Mouse (Mus musculus) kidney, adult 8-10 months (tissue): Measurements from ENCODE around the gene Vgll4.

ENCODE experiments used
- DNase-seq, 2 experiments: peaks; one replicate each; pipeline ENCODE4 v3.0.0; 2022

Vgll4 gene

DNA sequence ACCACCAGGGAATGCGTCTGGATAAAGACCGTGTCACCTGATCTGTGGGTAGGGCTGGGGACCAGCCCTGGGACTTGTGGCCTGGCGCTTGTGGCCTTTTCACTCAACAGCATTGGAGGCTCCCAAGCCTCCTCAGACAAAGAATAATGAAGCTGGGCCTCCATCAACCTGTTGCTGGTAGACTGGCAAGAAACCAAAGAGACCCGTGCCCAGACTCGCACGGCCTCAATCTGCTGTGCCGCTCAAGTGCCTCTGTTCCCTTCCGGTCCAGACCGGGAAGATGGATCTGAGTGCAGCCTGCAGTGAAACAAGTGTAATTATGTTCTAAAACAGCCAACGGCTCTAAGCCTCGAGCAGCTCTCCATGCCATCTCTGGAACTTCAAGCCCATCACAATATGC, 52.7 kb downstream of the Vgll4 start:
- DNase-seq, result no peak

DNA sequence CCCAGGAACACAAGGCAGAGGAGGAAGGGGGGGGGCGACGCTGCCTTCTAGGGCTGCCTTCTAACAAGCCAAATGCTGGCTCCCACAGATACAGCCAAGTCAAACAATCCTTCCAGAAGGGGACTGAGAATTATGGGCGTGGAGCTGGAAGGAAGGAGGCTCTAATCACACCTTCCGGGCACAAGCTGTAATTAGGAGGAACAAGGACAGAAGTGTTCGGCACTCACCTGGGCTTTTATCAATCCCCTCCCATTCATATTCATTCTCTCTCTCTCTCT, 53.1 kb downstream of the Vgll4 start:
- no peak for DNase-seq

DNA sequence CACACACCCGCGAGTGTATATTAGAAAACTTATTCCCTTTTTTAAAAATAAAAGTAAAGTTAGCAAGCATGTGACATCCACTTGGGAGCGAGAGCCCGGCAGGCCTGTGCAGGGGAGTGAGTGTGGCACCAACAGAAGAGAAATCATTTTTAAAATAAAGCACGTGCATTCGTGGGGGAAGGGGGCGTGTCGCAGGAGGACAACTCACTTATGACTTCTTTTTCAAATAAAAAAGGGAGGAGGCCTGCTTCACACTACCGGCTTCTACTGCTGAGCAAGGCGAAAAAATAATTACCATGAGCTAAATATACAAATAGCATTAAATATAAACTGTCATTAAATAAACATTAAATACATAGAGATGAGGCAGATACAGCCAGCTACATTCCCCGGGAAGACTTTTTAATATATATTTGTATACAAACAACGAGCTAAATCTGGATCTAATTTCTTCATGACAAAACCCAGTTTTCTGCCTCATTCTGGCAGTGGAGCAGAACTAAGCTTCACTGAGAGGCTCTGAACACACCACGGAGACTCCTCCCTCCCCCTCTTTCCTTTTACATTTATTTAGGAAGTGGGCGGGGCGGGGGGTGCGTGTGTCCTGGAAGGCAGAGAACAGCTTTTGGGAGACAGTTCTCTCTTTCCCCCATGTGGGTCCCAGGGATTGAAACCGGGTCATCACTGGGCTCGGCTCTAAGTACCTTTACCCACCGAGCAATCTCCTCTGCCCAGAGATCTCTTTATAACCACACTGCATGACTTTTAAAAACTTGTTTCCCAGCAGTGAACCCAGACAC, 53.7 kb downstream of the Vgll4 start:
- no peak for DNase-seq

DNA sequence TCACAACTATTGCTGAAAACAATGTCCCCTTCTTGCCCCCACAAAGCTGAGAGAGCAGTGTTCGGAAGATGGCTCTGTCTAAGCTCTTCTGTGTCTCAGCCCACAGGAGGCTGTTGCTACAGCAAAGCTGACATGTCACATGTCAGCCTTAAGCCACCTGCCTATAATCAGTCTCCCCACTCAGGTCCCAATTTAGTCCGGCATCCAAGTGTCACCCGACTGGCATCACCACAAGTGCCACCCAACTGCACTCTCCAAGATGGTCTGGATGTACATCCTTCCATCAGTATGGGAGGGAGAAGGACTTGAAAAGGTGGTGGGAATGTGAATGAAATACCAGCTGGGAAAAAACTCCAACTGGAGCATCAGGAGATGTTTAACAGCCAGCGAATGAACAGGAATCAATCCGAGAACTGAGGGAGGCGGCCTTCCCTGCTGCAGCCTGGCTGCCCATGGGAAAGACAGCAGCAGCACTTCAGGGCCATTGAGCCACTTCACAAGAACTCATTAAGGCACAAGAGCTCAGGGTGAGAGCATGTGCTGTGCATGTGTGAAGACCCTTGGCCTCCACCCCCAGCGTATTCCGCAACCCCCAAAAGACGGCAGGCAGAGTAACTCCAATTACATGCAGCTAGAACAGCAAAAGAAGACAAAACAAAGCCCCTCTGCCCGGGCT, 55.6 kb downstream of the Vgll4 start:
- no peak for DNase-seq

DNA sequence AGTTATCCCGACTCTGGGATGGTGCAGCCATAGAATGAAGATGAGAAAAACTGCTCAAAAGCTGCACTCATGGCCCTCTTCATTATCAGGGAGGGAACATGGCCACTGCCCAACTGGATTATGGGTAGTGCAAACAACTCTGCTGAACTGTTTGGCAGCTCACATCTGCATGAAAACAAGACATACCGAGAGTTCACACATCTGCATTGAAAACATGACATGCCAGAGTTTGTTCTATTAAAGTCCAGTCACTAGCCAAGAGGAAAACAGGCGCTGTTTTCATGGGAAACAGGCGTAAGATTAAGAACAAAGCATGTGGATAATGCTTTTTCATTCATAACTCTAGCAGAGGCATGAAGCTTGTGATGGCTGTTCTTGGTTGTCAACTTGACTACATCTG, 56.7 kb downstream of the Vgll4 start:
- DNase-seq, result no peak

DNA sequence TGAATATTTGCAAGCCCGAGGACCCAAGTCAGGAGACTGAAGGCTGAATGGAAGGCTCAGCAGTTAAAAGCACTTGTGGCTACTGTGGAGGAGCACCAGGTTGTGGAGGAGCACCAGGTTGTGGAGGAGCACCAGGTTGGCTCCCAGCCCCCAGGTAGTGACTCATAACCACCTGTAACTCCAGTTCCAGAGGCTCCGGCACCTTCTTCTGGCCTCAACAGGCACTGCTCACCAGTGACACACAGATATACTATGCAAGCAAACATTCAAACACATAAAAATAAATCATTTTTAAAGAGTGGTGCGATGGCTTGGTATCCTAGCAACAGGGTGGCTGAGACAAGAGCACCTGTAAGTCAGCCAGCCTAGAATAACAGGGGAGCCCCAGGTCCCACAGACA, 58.3 kb downstream of the Vgll4 start:
- DNase-seq, result no peak

DNA sequence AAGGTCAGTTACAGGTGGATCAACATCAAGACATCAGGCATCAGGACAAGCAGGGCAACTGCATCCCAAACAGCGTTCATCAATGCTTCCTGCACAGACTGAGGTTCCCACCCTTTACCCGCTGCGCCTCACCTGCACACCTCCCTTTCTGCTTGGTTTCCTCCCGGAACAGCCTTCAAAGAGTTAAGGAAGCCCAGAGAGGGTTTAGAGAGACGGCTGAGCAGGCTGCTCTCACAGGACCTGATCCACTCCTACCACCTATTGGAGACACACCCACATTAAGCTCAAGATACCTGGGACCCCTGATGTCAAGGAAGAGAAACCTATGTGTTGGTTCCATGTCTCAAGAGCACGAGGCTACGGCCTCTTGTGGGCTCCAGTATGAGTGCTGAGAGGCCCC, 60.0 kb downstream of the Vgll4 start:
- no peak for DNase-seq

DNA sequence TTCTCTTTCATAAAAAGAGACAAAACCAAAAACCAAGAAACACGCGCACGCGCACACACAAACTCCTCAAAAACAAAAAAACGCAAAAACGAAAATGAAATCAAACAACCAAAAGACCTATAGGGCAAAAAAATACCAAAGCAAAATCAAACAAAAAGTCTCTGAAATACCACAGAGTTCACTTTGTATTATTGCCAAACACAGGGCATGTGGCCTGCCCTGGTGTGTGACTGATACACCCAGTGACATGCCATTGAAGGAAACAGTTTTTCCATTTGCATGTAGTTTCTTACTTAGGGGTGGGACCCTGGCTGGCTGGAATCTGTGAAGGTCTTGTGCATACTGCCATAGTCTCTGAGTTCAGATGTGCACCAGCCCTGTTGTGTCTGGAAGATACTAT, 62.3 kb downstream of the Vgll4 start:
- no peak for DNase-seq

DNA sequence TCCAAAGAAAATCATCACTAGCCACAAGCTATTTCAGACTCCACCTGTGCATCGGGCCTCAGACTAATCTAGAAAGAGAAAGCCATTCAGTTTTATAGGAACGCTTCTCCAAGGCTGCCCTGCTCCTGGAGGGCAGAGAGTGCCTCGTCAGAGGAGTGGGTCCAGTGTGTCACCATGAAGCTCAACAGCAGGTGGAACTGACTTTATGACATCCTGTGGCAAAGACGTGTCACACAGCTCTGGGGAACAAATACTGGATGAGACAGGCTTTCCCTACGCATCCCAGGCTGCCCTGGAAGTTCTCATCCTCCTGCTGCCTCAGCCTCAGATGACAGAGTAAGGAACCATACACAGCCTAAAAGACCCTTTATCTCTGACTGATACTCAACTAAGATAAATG, 63.6 kb downstream of the Vgll4 start:
- no peak for DNase-seq

DNA sequence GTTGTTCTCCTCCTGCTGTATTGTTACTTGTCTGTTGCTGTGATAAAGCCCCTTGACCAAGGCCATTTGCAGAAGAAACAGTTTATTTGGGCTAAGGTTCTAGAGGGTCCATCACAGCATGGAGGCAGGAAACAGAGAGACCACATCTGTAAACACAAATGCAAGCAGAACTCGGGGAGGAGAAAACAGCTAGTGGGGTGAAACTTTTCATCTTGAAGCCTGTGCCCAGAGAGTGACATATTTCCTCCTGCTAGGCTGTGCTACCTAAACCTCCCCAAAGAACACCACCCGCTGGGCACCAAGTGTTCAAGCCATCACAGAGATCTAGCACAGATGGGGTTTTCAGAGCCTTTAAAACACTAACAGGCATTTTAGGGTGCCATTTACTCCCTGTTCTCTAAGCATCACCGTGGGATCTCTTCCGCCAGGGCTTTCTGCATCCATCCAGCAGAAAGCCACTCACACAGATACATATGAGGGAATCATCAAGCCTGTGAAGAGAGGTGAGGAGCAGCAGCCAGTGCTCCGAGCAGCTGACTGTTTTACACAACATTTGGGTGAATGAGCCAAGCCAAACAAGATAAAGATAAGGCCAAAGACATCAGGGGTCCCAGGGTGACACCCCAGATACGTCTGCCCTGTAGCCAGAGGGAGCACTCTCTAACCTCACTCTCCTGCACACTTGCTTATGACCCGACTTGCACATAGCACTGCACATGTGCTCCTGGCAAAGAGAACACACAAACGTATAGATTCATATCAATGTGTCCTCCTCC, 64.4 kb downstream of the Vgll4 start:
- no peak for DNase-seq

DNA sequence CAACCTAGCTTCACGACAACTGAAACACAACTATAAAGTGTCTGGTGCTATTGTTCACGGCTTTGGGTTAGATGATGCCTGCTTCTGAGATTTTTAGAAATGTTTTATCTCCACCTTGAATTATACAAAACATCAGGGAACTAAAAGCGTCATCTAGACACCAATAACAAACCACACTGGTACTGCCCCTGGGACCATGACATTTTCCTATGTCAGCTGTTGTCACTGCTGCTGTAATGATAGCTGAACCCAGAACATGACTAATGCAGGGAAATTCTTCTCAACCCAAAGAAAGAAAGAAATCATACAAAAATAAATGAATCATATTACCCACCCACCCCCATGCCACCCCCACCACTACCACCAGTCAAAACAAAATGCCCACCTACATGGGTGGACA, 65.0 kb downstream of the Vgll4 start:
- DNase-seq, result no peak

DNA sequence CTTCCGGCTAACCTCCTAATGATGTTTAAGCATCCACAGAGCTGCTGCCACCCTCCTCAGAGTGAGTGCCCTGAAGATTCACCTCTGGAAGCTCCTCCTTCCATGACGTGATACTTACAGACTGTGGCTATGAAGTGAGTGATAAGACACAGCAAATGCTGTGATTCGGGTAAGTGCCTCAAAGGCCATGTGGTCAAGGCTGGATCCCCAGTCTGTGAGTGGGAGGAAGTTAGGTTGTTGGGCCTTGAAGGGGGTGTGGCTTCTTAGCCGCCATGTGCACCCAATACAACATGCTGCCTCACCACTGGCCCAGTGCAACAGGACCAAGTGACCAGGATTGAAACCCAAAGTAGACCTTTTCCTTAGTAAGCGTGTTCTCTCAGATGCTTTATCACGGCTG, 65.6 kb downstream of the Vgll4 start:
- DNase-seq, result no peak

DNA sequence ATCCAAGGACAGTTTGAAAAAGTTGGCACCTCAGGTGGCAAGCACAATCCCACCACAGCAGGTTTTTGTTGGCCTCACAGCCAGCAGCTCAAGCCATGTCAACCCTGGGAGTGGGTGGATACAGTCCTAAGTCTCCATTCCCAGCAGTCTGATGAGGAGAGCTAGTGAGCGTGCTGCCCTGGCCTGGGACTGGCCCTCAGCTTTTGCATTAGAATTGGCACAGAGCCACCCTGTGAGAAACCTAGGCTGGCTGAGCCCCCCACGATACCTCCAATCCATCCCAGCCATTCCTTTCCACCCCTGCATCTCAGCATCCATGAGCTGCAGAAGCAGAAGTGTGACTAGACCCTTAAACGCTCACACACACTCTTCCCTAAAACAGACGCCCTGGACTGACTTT, 67.9 kb downstream of the Vgll4 start:
- DNase-seq, result no peak

DNA sequence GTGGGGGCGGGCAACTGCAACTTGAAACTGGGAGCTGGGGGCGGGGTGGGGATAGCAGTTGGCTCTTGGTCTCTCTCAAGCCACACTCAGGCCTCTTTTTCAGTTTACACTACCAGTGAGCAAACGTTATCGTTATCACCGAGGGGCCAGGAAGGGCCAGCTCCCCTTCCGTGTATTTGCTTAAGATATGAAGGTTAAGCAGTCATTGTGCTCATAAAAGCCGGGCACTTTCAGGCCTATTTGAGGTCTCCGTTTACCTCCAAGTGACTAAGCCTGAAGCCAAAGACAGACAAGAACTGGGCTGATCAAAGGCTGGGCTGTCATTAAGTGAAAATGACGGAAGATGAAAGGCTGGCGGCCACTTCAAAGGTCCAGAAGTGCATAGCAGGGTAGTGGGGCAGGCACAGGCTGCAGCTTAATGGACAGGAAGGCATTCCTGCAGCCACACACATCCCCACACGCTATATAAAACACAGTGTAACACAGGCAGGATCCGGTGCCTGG, 68.4 kb downstream of the Vgll4 start:
- no peak for DNase-seq

DNA sequence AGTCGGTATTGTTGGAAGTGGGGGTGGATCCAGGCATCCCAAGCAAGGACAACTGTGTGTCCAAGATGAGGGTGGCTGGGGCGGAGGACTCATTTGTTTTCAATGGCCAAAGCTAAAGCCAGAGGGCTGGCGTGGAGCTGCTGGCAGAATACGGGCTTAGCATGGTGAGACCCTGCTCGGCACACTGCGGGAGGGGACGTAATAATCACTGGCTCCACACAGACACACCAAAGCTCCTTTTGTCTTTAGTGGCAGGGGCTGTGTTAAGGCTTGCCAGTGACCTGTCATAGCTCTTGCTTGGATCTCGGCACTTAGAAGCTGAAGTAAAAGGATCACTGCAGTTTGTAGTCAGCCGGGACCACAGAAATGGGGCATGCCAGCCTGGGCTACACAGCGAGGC, 69.6 kb downstream of the Vgll4 start:
- no peak for DNase-seq

DNA sequence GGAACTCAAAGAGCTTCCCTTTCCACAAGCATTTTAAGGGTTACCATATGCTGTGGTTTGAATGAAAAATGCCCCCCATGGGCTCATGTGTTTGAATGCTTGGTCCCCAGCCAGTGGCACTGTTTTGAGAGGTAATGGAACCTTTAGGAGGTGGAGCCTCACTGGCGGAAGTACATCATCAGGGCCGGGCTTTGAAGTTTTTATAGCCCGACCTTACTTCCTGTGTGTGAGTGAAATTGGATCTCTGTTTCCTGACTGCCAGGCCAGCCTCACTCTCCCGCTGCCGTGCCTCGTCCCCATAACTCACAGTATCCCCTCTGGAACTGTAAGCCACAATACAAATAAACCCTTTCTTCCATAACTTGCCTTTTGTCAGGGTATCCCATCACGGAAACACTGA, 70.1 kb downstream of the Vgll4 start:
- no peak for DNase-seq

DNA sequence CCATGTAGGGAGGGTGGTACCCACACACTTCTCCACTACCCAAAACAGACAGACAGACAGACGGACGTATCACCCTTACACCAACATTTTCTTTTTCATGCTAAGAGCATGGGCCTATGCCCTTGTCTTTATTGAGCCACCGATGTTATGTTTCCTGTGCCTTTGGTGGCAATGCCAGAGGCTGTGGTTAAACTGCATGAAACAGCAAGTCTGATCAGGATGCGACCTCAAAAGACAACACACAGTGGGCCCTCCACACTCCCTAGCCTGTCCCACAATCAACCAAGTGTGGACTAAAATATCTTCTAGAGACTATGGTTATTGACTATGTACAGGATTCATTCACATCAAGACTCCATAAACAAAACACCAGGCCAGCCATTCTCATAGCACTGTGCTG, 70.8 kb downstream of the Vgll4 start:
- no peak for DNase-seq

DNA sequence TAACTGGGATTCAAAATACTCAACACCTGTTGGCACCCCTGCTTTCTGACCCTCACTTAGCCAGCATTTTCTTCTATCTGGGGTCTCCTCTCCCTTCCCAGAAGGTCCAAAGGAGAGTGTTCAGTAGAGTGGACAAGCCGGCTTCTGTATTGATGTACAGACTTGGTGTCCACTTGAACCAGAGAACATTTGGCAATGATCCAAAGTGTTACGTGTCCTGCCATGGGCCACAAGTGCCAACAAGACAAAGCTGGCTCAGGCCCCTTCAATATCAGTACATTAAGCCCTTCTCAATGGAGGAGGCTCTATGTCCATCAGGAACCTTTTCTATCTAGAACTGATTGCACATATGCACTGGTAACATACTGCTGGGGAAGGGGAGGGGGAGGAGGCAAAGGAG, 73.5 kb downstream of the Vgll4 start:
- DNase-seq, result no peak

DNA sequence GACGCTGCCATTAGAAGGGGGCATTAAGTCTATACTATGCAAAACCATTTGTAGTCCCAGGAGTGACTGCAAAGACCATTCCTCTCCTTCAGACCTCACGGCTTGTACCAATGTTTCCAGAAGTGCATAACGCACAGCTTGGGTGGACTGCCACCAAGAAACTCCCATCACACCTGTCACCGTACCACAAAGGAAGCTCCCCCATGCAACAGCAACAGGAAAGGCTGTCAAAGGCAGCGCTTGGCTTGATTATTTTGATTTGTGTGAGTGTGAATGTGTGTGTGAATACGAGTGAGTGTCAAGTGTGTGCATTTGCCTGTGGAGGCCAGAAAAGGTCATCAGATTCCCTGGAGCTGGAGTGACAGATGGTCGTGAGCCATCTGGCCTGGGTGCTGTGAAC, 74.6 kb downstream of the Vgll4 start:
- DNase-seq, result no peak

DNA sequence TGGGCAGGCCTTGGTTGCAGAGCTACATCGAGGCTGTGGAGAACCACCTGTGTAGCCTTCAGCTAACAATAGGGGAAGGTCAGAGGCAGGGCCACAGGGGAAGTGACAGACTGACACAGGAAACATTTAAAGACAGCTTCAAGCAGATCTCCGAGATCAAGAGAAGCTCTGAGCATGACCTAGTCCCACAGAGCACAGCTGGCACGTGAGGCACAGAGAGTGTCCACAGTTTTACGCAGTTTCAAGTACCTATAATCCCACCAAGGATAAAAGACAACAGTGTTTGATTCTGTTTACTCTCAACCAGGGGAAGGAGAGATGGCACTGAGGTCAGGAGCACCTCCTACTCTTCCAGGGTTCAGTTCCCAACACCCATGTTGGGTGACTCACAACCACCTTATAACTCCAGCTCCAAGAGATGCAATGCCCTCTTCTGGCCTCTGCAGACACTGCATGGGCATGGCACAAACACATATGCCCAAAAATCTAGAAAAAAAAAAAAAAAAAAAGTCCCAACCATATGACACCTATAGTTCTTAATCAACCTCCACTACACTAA, 75.2 kb downstream of the Vgll4 start:
- no peak for DNase-seq

DNA sequence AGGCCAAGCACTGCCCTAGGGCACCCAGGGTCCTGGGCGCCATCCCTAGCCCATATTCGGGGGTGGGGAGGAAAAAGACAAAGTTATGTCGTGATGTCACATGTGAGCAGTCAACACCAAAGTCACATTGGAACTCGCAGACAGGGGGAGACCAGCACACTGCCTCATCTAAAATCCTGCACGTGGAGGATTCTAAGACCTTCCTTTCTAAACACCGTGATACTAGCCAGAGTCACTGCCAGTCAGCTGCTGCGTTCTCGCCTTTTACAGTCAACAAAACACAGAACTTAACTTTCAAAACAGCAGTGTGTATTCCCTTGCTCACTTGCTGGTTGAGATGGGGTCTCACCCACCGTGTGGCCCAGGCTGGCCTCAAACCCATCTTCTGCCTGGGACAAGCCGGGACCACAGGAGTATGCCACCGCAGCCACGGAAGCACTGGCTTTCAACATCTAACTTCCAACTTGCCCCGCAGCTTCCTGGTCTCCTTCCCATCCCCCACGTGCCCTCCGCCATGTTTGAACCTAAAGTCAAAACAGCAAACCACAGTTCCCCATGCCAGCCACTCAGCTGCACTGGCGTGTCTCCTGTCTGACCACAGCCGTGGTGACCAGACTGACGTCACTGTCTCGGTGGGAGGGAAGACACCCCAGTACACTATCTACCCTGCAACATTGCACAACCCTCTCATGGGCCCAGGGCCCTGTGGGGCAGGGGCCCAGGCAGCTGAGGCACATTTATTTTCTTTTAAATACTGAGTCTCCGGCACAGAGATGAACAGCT, 76.2 kb downstream of the Vgll4 start:
- no peak for DNase-seq

DNA sequence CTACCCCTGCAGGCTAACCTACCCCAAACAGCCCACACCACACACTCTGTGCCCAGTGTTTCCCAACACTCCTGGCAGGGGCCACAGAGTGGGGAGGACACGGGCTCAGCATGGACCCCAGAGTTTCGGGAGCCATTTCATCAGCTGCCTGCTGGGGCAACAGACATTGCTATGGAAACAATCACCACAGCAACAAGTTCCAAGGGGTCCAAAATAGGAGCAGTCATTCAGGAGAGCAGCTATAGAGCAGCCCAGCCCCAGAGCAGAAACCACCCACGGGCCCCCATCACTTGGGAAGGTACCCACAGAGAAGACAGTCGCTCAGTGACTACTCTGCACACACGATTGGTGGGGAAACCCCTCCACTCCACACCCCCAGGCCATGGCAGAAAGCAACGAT, 77.4 kb downstream of the Vgll4 start:
- DNase-seq, result no peak

DNA sequence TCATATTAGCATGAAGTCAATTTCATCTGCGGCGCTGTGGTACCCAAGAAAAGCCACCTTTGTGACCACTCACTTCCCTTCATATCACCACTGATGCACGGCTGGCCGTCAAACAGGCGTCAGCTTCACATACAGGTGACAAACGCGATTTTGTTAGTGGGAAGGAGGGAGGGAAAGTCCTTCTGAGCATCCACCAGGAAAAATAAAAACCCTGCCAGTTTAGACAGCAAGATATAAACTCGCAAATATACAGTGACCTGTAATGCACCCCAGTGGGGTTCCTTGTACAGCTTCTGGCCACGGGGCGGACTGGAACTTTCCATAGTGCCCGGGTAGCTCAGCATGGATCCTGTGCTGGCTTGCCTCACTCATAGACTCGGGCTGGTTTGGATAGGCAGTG, 78.0 kb downstream of the Vgll4 start:
- DNase-seq, result no peak
